Mouse (Mus musculus) T-helper 2 cell (primary cell): ENCODE measurements around the gene Mrpl39.

Experiments
- in situ Hi-C: fragments of 300-600 bp; cut with MboI, MseI; formaldehyde crosslinking; loops from one replicate; pipeline ENCODE4 v1.15.1; 2025; ENCODE audit warnings: high pct_unique_total_duplicates

Mrpl39 gene

GRCm38 (mm10) chr16:84744703-84745490, 9.4 kb upstream of the Mrpl39 start:
- in situ Hi-C loops, result no loop called here

- in situ Hi-C loops, result loop anchor here (5.0 kb wide), 1 partner anchor 100 kb away; the partner anchor contains the start of gene Atp5j
Observed at GRCm38 (mm10) chr16:84737358-84737757, 1.8 kb upstream of the Mrpl39 start.

- in situ Hi-C loops, result loop anchor here (5.0 kb wide), 1 partner anchor 103 kb away; the partner anchor contains the start of gene Atp5j
Observed at GRCm38 (mm10) chr16:84734806-84735165, 756 bp downstream of the Mrpl39 start.

GRCm38 (mm10) chr16:84720670-84721069, 14.9 kb downstream of the Mrpl39 start:
- in situ Hi-C loops, result no loop called here

GRCm38 (mm10) chr16:84718250-84718649, 17.3 kb downstream of the Mrpl39 start:
- in situ Hi-C loops, result no loop called here

GRCm38 (mm10) chr16:84717618-84718248, 17.8 kb downstream of the Mrpl39 start:
- in situ Hi-C loops, result no loop called here

- in situ Hi-C loops, result no loop called here
Observed at GRCm38 (mm10) chr16:84716724-84717617, 18.6 kb downstream of the Mrpl39 start.

GRCm38 (mm10) chr16:84716197-84716596, 19.3 kb downstream of the Mrpl39 start:
- in situ Hi-C loops, result no loop called here

GRCm38 (mm10) chr16:84714978-84715377, 20.6 kb downstream of the Mrpl39 start:
- in situ Hi-C loops, result no loop called here

- in situ Hi-C loops, result no loop called here
Observed at GRCm38 (mm10) chr16:84713926-84714325, 21.6 kb downstream of the Mrpl39 start.

GRCm38 (mm10) chr16:84713156-84713555, 22.4 kb downstream of the Mrpl39 start:
- in situ Hi-C loops, result no loop called here

- in situ Hi-C loops, result loop anchor here (5.0 kb wide), 1 partner anchor 126 kb away; no protein-coding TSS in a partner anchor
Observed at GRCm38 (mm10) chr16:84708649-84709048, 26.9 kb downstream of the Mrpl39 start.

GRCm38 (mm10) chr16:84707802-84708201, 27.7 kb downstream of the Mrpl39 start:
- in situ Hi-C loops, result loop anchor here (5.0 kb wide), 1 partner anchor 126 kb away; no protein-coding TSS in a partner anchor

GRCm38 (mm10) chr16:84706571-84706970, 29.0 kb downstream of the Mrpl39 start:
- in situ Hi-C loops, result loop anchor here (5.0 kb wide), 1 partner anchor 124 kb away; no protein-coding TSS in a partner anchor

- in situ Hi-C loops, result loop anchor here (5.0 kb wide), 1 partner anchor 123 kb away; no protein-coding TSS in a partner anchor
Observed at GRCm38 (mm10) chr16:84705507-84705906, 30.0 kb downstream of the Mrpl39 start.

GRCm38 (mm10) chr16:84704661-84705240, 30.8 kb downstream of the Mrpl39 start:
- in situ Hi-C loops, result loop anchor here (5.0 kb wide), 2 partner anchors 77 to 122 kb away; no protein-coding TSS in a partner anchor

GRCm38 (mm10) chr16:84703769-84704660, 31.5 kb downstream of the Mrpl39 start:
- in situ Hi-C loops, result loop anchor here (5.0 kb wide), 1 partner anchor 77 kb away; no protein-coding TSS in a partner anchor

- in situ Hi-C loops, result loop anchor here (5.0 kb wide), 1 partner anchor 76 kb away; no protein-coding TSS in a partner anchor
Observed at GRCm38 (mm10) chr16:84703129-84703768, 32.3 kb downstream of the Mrpl39 start.
